Mouse (Mus musculus) liver, adult 2 months (tissue): ENCODE measurements at regions not wholly inside any gene's neighbourhood (a gene's known extent, or its start where the extent isn't known, plus 50 kb on each side); places are given as distances from the start of the nearest gene placed in this dataset.
A peak's percentile ranks its signal among the peaks of the same experiment; 100 is the strongest.

Experiments
- DNase-seq: peaks from one replicate; pipeline ENCODE4 v3.0.0-alpha.2; 2011; ENCODE audit warnings: low read depth, low spot score; ENCODE audit errors: extremely low read depth
- H3K27ac ChIP-seq: fragments of 200-500 bp; replicated peaks from 2 replicates; pipeline ENCODE4 v1.5.1; 2012; ENCODE audit warnings: low read depth, mild to moderate bottlenecking, control low read depth, inconsistent platforms, low read length; ENCODE audit not compliant: insufficient read depth
- H3K27me3 ChIP-seq: fragments of 200-500 bp; 2 replicates; pipeline ENCODE4 v1.6.1; 2012; ENCODE audit warnings: mild to moderate bottlenecking, moderate library complexity, low read length, inconsistent platforms; ENCODE audit not compliant: control insufficient read depth, insufficient read depth
- H3K36me3 ChIP-seq: fragments of 200-500 bp; 2 replicates; pipeline ENCODE4 v1.6.1; 2012; ENCODE audit warnings: low read length, inconsistent platforms; ENCODE audit not compliant: control insufficient read depth, insufficient read depth
- H3K4me1 ChIP-seq: fragments of 200-500 bp; 2 replicates; pipeline ENCODE4 v1.6.1; 2011; ENCODE audit warnings: low read length; ENCODE audit not compliant: control insufficient read depth, insufficient read depth
- H3K4me3 ChIP-seq: fragments of 200-500 bp; 2 replicates; pipeline ENCODE4 v1.5.1; 2011; ENCODE audit warnings: low read depth, mild to moderate bottlenecking, control low read depth, low read length, moderate library complexity; ENCODE audit not compliant: insufficient read depth
- H3K79me2 ChIP-seq: fragments of 200-500 bp; 2 replicates; pipeline ENCODE4 v1.6.1; 2012; ENCODE audit warnings: inconsistent platforms, mild to moderate bottlenecking, low read length, moderate library complexity; ENCODE audit not compliant: control insufficient read depth, insufficient read depth
- H3K9ac ChIP-seq: fragments of 200-500 bp; 2 replicates; pipeline ENCODE4 v1.6.1; 2012; ENCODE audit warnings: low read depth, mild to moderate bottlenecking, control low read depth, inconsistent platforms, low read length
- CTCF ChIP-seq: fragments of 200-500 bp; IDR thresholded peaks from 2 replicates; pipeline ENCODE4 v1.5.1; 2011; ENCODE audit warnings: low read depth, low read length, control low read depth
- POLR2A ChIP-seq: fragments of 200-500 bp; IDR thresholded peaks from 2 replicates; pipeline ENCODE4 v1.6.1; 2011; ENCODE audit warnings: low read length, control low read depth; ENCODE audit not compliant: insufficient read depth; ENCODE audit errors: extremely low read depth
- WGBS: fragments of 180-500 bp; shearing (Covaris S2); methylation state at CpG from one replicate; pipeline ENCODE4 v1.1.7; 2018; 5-methylcytosine and 5-hydroxymethylcytosine counted together

DNA sequence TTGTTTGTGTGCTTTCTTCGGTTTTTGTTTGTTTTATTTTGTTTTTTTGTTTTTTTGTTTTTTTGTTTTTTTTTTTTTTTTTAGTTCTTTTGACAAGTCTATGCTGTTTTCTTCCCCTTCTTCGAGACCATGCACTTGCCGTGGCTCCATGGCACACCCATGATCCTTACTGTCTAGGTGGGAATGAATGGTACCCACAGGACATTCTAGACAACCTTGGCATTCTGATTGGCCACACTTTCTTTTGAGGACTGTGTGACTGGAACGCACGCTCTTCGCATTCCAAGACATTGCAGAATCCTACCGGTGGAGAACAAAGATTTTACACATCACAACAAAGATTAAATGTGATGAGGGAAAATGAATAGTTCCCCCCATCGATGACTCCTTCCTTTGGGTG lies 340.1 kb downstream of the Adgrl2 start:
- Histone ChIP-seq H3K36me3 (no peaks in the 10 kb centered on the region), H3K27me3 (no peaks in the 10 kb centered on the region), H3K9ac (no peak overlapping the region), H3K4me1 (no peaks in the 10 kb centered on the region), H3K27ac (no peak overlapping the region), H3K4me3 (no peak overlapping the region), H3K79me2 (no peaks in the 10 kb centered on the region)
- TF ChIP-seq POLR2A = no peak
- TF ChIP-seq CTCF = no peak
- WGBS = 90% methylated on average over 8 of the region's 8 CpGs
- no peak for DNase-seq

GRCm38 (mm10) chr3:148644924-148645323 lies 345.4 kb downstream of the Adgrl2 start:
- H3K27me3 ChIP-seq = no peaks in the 10 kb centered on the region
- H3K36me3 ChIP-seq = no peaks in the 10 kb centered on the region
- H3K27ac ChIP-seq = no peak overlapping the region
- DNase-seq = no peak
- 85% methylated on average over 5 of the region's 5 CpGs for WGBS
- no peak overlapping the region for H3K4me3 ChIP-seq
- TF ChIP-seq CTCF (no peak), POLR2A (no peak)
- no peaks in the 10 kb centered on the region for H3K79me2 ChIP-seq
- H3K4me1 ChIP-seq = no peaks in the 10 kb centered on the region
- no peak overlapping the region for H3K9ac ChIP-seq

DNA sequence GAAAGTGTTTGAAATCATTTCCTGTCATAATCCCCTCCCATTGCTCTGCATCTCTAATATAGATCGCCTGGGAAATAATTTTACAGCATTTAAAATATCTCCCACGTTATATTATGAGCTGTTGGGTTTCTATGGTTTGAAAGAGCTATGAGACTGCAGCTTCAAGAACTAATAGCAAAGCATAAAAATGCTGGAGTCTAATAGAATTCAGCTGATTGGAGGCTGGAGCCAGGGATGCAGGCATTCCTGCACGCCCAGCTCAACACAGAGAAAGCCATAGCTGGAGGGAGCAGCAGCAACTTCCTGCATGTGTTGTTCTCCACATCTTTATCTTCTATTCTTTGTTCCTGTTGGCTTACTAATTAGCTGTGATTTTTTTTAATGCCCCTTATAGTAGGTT lies 348.8 kb downstream of the Adgrl2 start:
- Histone ChIP-seq H3K9ac (no peak overlapping the region), H3K4me3 (no peak overlapping the region), H3K4me1 (no peaks in the 10 kb centered on the region), H3K79me2 (no peaks in the 10 kb centered on the region), H3K36me3 (no peaks in the 10 kb centered on the region), H3K27me3 (no peaks in the 10 kb centered on the region), H3K27ac (no peak overlapping the region)
- 82% methylated on average over 3 of the region's 3 CpGs for WGBS
- DNase-seq = no peak
- TF ChIP-seq POLR2A (no peak), CTCF (no peak)

- H3K4me3 ChIP-seq = no peak overlapping the region
- no peak overlapping the region for H3K27ac ChIP-seq
- WGBS = 52% methylated on average over 3 of the region's 3 CpGs
- H3K9ac ChIP-seq = no peak overlapping the region
- no peaks in the 10 kb centered on the region for H3K79me2 ChIP-seq
- no peaks in the 10 kb centered on the region for H3K4me1 ChIP-seq
- TF ChIP-seq POLR2A (no peak), CTCF (no peak)
- H3K27me3 ChIP-seq = no peaks in the 10 kb centered on the region
- peak; percentile 2 for DNase-seq
- H3K36me3 ChIP-seq = no peaks in the 10 kb centered on the region
These were observed 349.7 kb downstream of the Adgrl2 start for GRCm38 (mm10) chr3:148640680-148641101.

- TF ChIP-seq CTCF = no peak
- TF ChIP-seq POLR2A = no peak
- WGBS = 83% methylated on average over 4 of the region's 4 CpGs
- Histone ChIP-seq H3K27ac (no peak overlapping the region), H3K36me3 (no peaks in the 10 kb centered on the region), H3K79me2 (no peaks in the 10 kb centered on the region), H3K4me1 (no peaks in the 10 kb centered on the region), H3K27me3 (no peaks in the 10 kb centered on the region), H3K9ac (no peak overlapping the region), H3K4me3 (no peak overlapping the region)
- no peak for DNase-seq
These were observed 355.3 kb downstream of the Adgrl2 start for GRCm38 (mm10) chr3:148635101-148635500.

DNA sequence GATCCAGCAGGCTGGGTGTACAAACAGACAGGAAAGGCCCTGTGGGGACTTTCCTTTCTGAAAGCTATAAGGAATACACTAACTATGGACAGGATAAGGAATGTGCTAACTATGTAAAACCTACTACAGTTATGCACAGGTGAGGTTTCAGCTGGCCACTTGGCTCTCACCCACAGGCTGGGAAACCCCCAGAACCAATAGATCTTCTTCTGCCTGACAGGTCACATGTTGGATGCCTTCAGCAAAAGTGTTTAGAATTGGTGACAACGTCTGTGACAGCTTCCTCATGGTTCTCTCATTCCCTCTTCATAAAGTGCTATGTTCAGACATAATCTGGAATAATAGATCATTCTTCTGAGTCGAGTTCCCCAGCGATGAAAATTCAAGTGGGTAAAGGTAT lies 356.0 kb downstream of the Adgrl2 start:
- Histone ChIP-seq H3K4me1 (no peaks in the 10 kb centered on the region), H3K79me2 (no peaks in the 10 kb centered on the region), H3K27ac (no peak overlapping the region), H3K9ac (no peak overlapping the region), H3K36me3 (no peaks in the 10 kb centered on the region), H3K4me3 (no peak overlapping the region), H3K27me3 (no peaks in the 10 kb centered on the region)
- TF ChIP-seq CTCF (no peak), POLR2A (no peak)
- 70% methylated on average over 3 of the region's 3 CpGs for WGBS
- no peak for DNase-seq
